Mouse (Mus musculus): Measurements from ENCODE around the gene Tprgl. TPM values are rescaled to one million over a fixed set of nuclear protein-coding genes. Genes with fewer than 3 reads are reported as not detected.

Tprgl gene
- total RNA-seq (2021): 100 to 1,000 TPM; 121 to 126 TPM
- long read RNA-seq, experiment 1, transcript Tprgl-201 (4 exons, 1,724 nt): major isoform, 444 of 477 reads
- long read RNA-seq, experiment 1, transcript Tprgl-204 (3 exons, 915 nt): minor isoform, 6 of 477 reads
- long read RNA-seq, experiment 1, partial matches to known transcripts: 4 of 477 reads
- long read RNA-seq, experiment 1, other reads (novel, unspliced or antisense): 21 of 477 reads
- long read RNA-seq, experiment 2, transcript Tprgl-201 (4 exons, 1,724 nt): major isoform, 396 of 415 reads
- long read RNA-seq, experiment 2, partial matches to known transcripts: 1 of 415 reads
- long read RNA-seq, experiment 2, other reads (novel, unspliced or antisense): 13 of 415 reads

GRCm38 (mm10) chr4:154160538-154161390 lies at the start of gene Tprgl:
TSS of gene Tprgl (minus strand) at chr4:154160666.
- DNase-seq: peak; percentile 97 to 98
- intact Hi-C loops (cut with DNase I): no loop called here

- intact Hi-C loops (cut with DNase I): loop anchor here (2.0 kb wide), 1 partner anchor 31 kb away; no protein-coding TSS in a partner anchor
- DNase-seq: no peak
Measured at GRCm38 (mm10) chr4:154209825-154210224, 49.4 kb upstream of the Tprgl start.

GRCm38 (mm10) chr4:154209054-154209453 lies 48.6 kb upstream of the Tprgl start:
- intact Hi-C loops (cut with DNase I): loop anchor here (2.0 kb wide), 1 partner anchor 32 kb away; no protein-coding TSS in a partner anchor
- DNase-seq: peak; percentile 66 to 67

GRCm38 (mm10) chr4:154207261-154207660 lies 46.8 kb upstream of the Tprgl start:
- intact Hi-C loops (cut with DNase I): loop anchor here (1.0 to 2.0 kb wide), 2 partner anchors 39 to 142 kb away; no protein-coding TSS in a partner anchor
- peak; percentile 73 to 80 for DNase-seq

GRCm38 (mm10) chr4:154205392-154205791 lies 44.9 kb upstream of the Tprgl start:
- intact Hi-C loops (cut with DNase I): no loop called here
- DNase-seq: peak; percentile 72 to 73

GRCm38 (mm10) chr4:154204532-154204931 lies 44.1 kb upstream of the Tprgl start:
- intact Hi-C loops (cut with DNase I): no loop called here

GRCm38 (mm10) chr4:154201511-154201910 lies 41.0 kb upstream of the Tprgl start:
- intact Hi-C loops (cut with DNase I): no loop called here
- no peak for DNase-seq

More at GRCm38 (mm10) chr4:154204532-154204931, 44.1 kb upstream of the Tprgl start:
- no peak for DNase-seq

GRCm38 (mm10) chr4:154198377-154198961 lies 38.0 kb upstream of the Tprgl start:
- intact Hi-C loops (cut with DNase I): no loop called here
- DNase-seq: no peak

GRCm38 (mm10) chr4:154197961-154198360 lies 37.5 kb upstream of the Tprgl start:
- intact Hi-C loops (cut with DNase I): no loop called here
- no peak for DNase-seq

GRCm38 (mm10) chr4:154188948-154189347 lies 28.5 kb upstream of the Tprgl start:
- intact Hi-C loops (cut with DNase I): no loop called here
- DNase-seq: peak; percentile 28 to 31

- no peak for DNase-seq
- intact Hi-C loops (cut with DNase I): no loop called here
Measured at GRCm38 (mm10) chr4:154186002-154186537, 25.6 kb upstream of the Tprgl start.

GRCm38 (mm10) chr4:154185001-154185400 lies 24.5 kb upstream of the Tprgl start:
- intact Hi-C loops (cut with DNase I): no loop called here
- DNase-seq: no peak

- intact Hi-C loops (cut with DNase I): no loop called here
- peak in 1 of 2 experiments; percentile 31 for DNase-seq
Measured at GRCm38 (mm10) chr4:154183566-154183965, 23.1 kb upstream of the Tprgl start.

GRCm38 (mm10) chr4:154181001-154181400 lies 20.5 kb upstream of the Tprgl start:
- DNase-seq: no peak
- intact Hi-C loops (cut with DNase I): no loop called here

GRCm38 (mm10) chr4:154177257-154177656 lies 16.8 kb upstream of the Tprgl start:
- peak; percentile 70 to 72 for DNase-seq
- intact Hi-C loops (cut with DNase I): no loop called here

- DNase-seq: no peak
- intact Hi-C loops (cut with DNase I): no loop called here
Measured at GRCm38 (mm10) chr4:154171931-154172604, 11.6 kb upstream of the Tprgl start.

- DNase-seq: peak in 1 of 2 experiments; percentile 24
- intact Hi-C loops (cut with DNase I): no loop called here
Measured at GRCm38 (mm10) chr4:154171151-154171930, 10.9 kb upstream of the Tprgl start.

GRCm38 (mm10) chr4:154170506-154171150 lies 10.2 kb upstream of the Tprgl start, which contains the start of gene Megf6:
TSS of gene Megf6 (plus strand) at chr4:154170730.
- intact Hi-C loops (cut with DNase I): no loop called here
- DNase-seq: peak; percentile 65 to 70

- intact Hi-C loops (cut with DNase I): no loop called here
Measured at GRCm38 (mm10) chr4:154170021-154170420, 9.6 kb upstream of the Tprgl start.

More at GRCm38 (mm10) chr4:154170021-154170420, 9.6 kb upstream of the Tprgl start:
- no peak for DNase-seq

Data from heart, postnatal 14 days (tissue).